Mouse (Mus musculus): Measurements from ENCODE around the gene Ep300. TPM values are rescaled to one million over a fixed set of nuclear protein-coding genes. Genes with fewer than 3 reads are reported as not detected.

Gene Ep300
- total RNA-seq, 1 experiment, result 58.4 TPM

- TF ChIP-seq MAFK (IDR thresholded peaks at IDR 0.05; ENCODE audit: insufficient read depth, low read depth, low read length) (no peak), ZC3H11A (IDR thresholded peaks at IDR 0.05; ENCODE audit: borderline replicate concordance, low read depth, low read length) (no peak), CHD2 (IDR thresholded peaks at IDR 0.05; ENCODE audit: low read depth, low read length) (no peak), ZNF384 (IDR thresholded peaks at IDR 0.05; ENCODE audit: low read depth, low read length) (no peak), HCFC1 (IDR thresholded peaks at IDR 0.05; ENCODE audit: borderline replicate concordance, insufficient read depth, low read length) (no peak)
- no peaks in the 10 kb centered on the region for H3K9me3 ChIP-seq (ENCODE audit: control insufficient read depth, insufficient read depth, low read depth, low read length)
- peaks cover 2% of the 10 kb centered on the region; the same call in 1 of the 2 replicates for H3K36me3 ChIP-seq (ENCODE audit: control insufficient read depth, insufficient read depth, low read length, poor library complexity, severe bottlenecking)
- H3K9ac ChIP-seq (ENCODE audit: insufficient read depth, low read depth, low read length, poor library complexity, severe bottlenecking), result peak overlapping the region; percentile 100
- in situ Hi-C loops (cut with MboI; ENCODE audit: low sequenced_read_pairs in 2 of 2, unreplicated experiment in 2 of 2), result no loop called here
- peaks cover 0 to 8% of the 10 kb centered on the region in 2 experiments; a peak in 2 of 4 replicates for H3K4me1 ChIP-seq (ENCODE audit: control insufficient read depth in 2 of 2, insufficient read depth in 2 of 2, low read length in 2 of 2, poor library complexity in 1 of 2)
- peak; percentile 52 for DNase-seq (ENCODE audit: low read depth, low spot score)
- H3K27ac ChIP-seq (ENCODE audit: insufficient read depth, low read depth, low read length, poor library complexity, severe bottlenecking), result peak overlapping the region; percentile 99
- peak overlapping the region; percentile 91 to 99 for H3K4me3 ChIP-seq (ENCODE audit: insufficient read depth in 1 of 2, low read depth in 1 of 2, low read length in 2 of 2, poor library complexity in 1 of 2, severe bottlenecking in 1 of 2)
These were observed 753 bp downstream of the Ep300 start for GRCm38 (mm10) chr15:81585746-81586461.

- Histone ChIP-seq H3K9ac (ENCODE audit: insufficient read depth, low read depth, low read length, poor library complexity, severe bottlenecking) (peak overlapping the region; percentile 100), H3K36me3 (ENCODE audit: control insufficient read depth, insufficient read depth, low read length, poor library complexity, severe bottlenecking) (peaks cover 2% of the 10 kb centered on the region; the same call in 1 of the 2 replicates), H3K9me3 (ENCODE audit: control insufficient read depth, insufficient read depth, low read depth, low read length) (no peaks in the 10 kb centered on the region), H3K27ac (ENCODE audit: insufficient read depth, low read depth, low read length, poor library complexity, severe bottlenecking) (peak overlapping the region; percentile 99), H3K4me1 (ENCODE audit: control insufficient read depth in 2 of 2, insufficient read depth in 2 of 2, low read length in 2 of 2, poor library complexity in 1 of 2) (peaks cover 0 to 8% of the 10 kb centered on the region in 2 experiments; a peak in 2 of 4 replicates), H3K4me3 (ENCODE audit: insufficient read depth in 1 of 2, low read depth in 1 of 2, low read length in 2 of 2, poor library complexity in 1 of 2, severe bottlenecking in 1 of 2) (peak overlapping the region; percentile 91 to 99)
- TF ChIP-seq MAFK (IDR thresholded peaks at IDR 0.05; ENCODE audit: insufficient read depth, low read depth, low read length), result no peak
- no peak for TF ChIP-seq ZC3H11A (IDR thresholded peaks at IDR 0.05; ENCODE audit: borderline replicate concordance, low read depth, low read length)
- TF ChIP-seq ZNF384 (IDR thresholded peaks at IDR 0.05; ENCODE audit: low read depth, low read length), result no peak
- TF ChIP-seq CHD2 (IDR thresholded peaks at IDR 0.05; ENCODE audit: low read depth, low read length), result no peak
- no peak for TF ChIP-seq HCFC1 (IDR thresholded peaks at IDR 0.05; ENCODE audit: borderline replicate concordance, insufficient read depth, low read length)
- peak; percentile 12 for DNase-seq (ENCODE audit: low read depth, low spot score)
- in situ Hi-C loops (cut with MboI; ENCODE audit: low sequenced_read_pairs in 2 of 2, unreplicated experiment in 2 of 2), result no loop called here
These were observed 1.3 kb downstream of the Ep300 start for GRCm38 (mm10) chr15:81586466-81586865.

- Histone ChIP-seq H3K9me3 (ENCODE audit: control insufficient read depth, insufficient read depth, low read depth, low read length) (no peaks in the 10 kb centered on the region), H3K27ac (ENCODE audit: insufficient read depth, low read depth, low read length, poor library complexity, severe bottlenecking) (no peak overlapping the region), H3K9ac (ENCODE audit: insufficient read depth, low read depth, low read length, poor library complexity, severe bottlenecking) (no peak overlapping the region), H3K36me3 (ENCODE audit: control insufficient read depth, insufficient read depth, low read length, poor library complexity, severe bottlenecking) (peaks cover 2% of the 10 kb centered on the region; the same call in 1 of the 2 replicates), H3K4me1 (ENCODE audit: control insufficient read depth in 2 of 2, insufficient read depth in 2 of 2, low read length in 2 of 2, poor library complexity in 1 of 2) (peaks cover 0 to 8% of the 10 kb centered on the region in 2 experiments; a peak in 2 of 4 replicates), H3K4me3 (ENCODE audit: insufficient read depth in 1 of 2, low read depth in 1 of 2, low read length in 2 of 2, poor library complexity in 1 of 2, severe bottlenecking in 1 of 2) (peak overlapping the region; percentile 91 to 99)
- TF ChIP-seq ZC3H11A (IDR thresholded peaks at IDR 0.05; ENCODE audit: borderline replicate concordance, low read depth, low read length) (no peak), MAFK (IDR thresholded peaks at IDR 0.05; ENCODE audit: insufficient read depth, low read depth, low read length) (no peak), ZNF384 (IDR thresholded peaks at IDR 0.05; ENCODE audit: low read depth, low read length) (no peak), HCFC1 (IDR thresholded peaks at IDR 0.05; ENCODE audit: borderline replicate concordance, insufficient read depth, low read length) (no peak), CHD2 (IDR thresholded peaks at IDR 0.05; ENCODE audit: low read depth, low read length) (no peak)
- in situ Hi-C loops (cut with MboI; ENCODE audit: low sequenced_read_pairs in 2 of 2, unreplicated experiment in 2 of 2), result no loop called here
- DNase-seq (ENCODE audit: low read depth, low spot score), result no peak
These were observed 2.5 kb downstream of the Ep300 start for GRCm38 (mm10) chr15:81587686-81588085.

- DNase-seq (ENCODE audit: low read depth, low spot score), result no peak
- in situ Hi-C loops (cut with MboI; ENCODE audit: low sequenced_read_pairs in 2 of 2, unreplicated experiment in 2 of 2), result no loop called here
These were observed 9.1 kb downstream of the Ep300 start for GRCm38 (mm10) chr15:81594146-81594696.

More at GRCm38 (mm10) chr15:81594146-81594696, 9.1 kb downstream of the Ep300 start:
- H3K9me3 ChIP-seq (ENCODE audit: control insufficient read depth, insufficient read depth, low read depth, low read length), result no peaks in the 10 kb centered on the region
- H3K27ac ChIP-seq (ENCODE audit: insufficient read depth, low read depth, low read length, poor library complexity, severe bottlenecking), result no peak overlapping the region
- H3K36me3 ChIP-seq (ENCODE audit: control insufficient read depth, insufficient read depth, low read length, poor library complexity, severe bottlenecking), result peaks cover 2% of the 10 kb centered on the region; the same call in 1 of the 2 replicates
- no peak overlapping the region for H3K4me3 ChIP-seq (ENCODE audit: insufficient read depth in 1 of 2, low read depth in 1 of 2, low read length in 2 of 2, poor library complexity in 1 of 2, severe bottlenecking in 1 of 2)
- no peak overlapping the region for H3K9ac ChIP-seq (ENCODE audit: insufficient read depth, low read depth, low read length, poor library complexity, severe bottlenecking)
- TF ChIP-seq HCFC1 (IDR thresholded peaks at IDR 0.05; ENCODE audit: borderline replicate concordance, insufficient read depth, low read length), result no peak
- no peak for TF ChIP-seq ZNF384 (IDR thresholded peaks at IDR 0.05; ENCODE audit: low read depth, low read length)
- no peak for TF ChIP-seq CHD2 (IDR thresholded peaks at IDR 0.05; ENCODE audit: low read depth, low read length)
- no peak for TF ChIP-seq MAFK (IDR thresholded peaks at IDR 0.05; ENCODE audit: insufficient read depth, low read depth, low read length)
- no peak for TF ChIP-seq ZC3H11A (IDR thresholded peaks at IDR 0.05; ENCODE audit: borderline replicate concordance, low read depth, low read length)
- no peaks in the 10 kb centered on the region for H3K4me1 ChIP-seq (ENCODE audit: control insufficient read depth in 2 of 2, insufficient read depth in 2 of 2, low read length in 2 of 2, poor library complexity in 1 of 2)

All from ES-E14 (cell line).